Mouse (Mus musculus) T-helper 17 cell (primary cell): ENCODE measurements around the gene Gm6377.

Experiments
- in situ Hi-C, 2 experiments: fragments of 300-600 bp; cut with MboI, MseI; formaldehyde crosslinking; loops; 1 replicate in 1 of 2; 2 replicates in 1 of 2; pipeline ENCODE4 v1.15.1; 2025; ENCODE audit warnings: high pct_unique_total_duplicates in 2 of 2

Gm6377 gene

DNA sequence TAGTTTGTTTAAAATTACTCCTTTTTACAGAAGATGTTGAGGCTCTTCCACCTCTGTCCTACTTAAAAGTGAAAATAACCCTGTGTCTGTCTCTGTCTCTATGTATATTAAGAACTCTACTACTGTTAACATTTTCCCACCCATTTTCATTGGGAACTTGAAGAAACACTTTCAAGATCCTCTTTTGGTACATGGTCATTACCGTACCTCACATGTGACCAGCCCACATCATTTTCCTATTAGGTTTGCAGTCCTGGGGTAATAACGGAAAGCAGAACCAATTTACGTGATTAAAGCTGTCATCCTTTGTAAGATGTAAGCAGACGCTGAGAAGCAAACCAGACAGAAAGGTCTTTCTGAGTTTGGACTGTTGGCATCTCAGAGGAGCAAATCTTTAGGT is at the start of gene Gm6377:
Gene Gm6377 (plus strand): TSS at position 289 of the 400 bp plus-strand sequence.
- in situ Hi-C loops: no loop called here

DNA sequence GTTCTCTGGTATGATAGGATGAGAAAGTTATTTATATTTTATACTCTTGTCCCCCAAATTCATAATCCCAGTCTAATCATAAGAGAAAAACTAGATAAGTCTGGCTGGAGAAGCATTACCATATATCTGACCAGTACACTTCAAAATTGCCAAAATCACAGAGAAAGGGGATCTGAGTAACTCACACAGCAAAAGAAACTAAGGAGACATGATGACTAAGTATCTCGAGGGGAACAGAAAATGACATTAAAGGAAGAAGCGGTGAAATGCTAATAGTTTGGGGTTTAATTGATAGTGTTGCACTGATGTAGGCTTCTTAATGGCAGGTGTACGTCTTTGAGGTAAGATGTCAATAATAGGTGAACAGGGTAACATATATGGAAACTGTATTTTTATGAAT is 49.4 kb upstream of the Gm6377 start:
- in situ Hi-C loops: no loop called here

GRCm38 (mm10) chrX:109151228-109151627 is 45.3 kb upstream of the Gm6377 start:
- in situ Hi-C loops: no loop called here

- in situ Hi-C loops: no loop called here
Measured at GRCm38 (mm10) chrX:109160326-109160725, 36.2 kb upstream of the Gm6377 start.

GRCm38 (mm10) chrX:109160901-109161300 is 35.7 kb upstream of the Gm6377 start:
- in situ Hi-C loops: no loop called here

GRCm38 (mm10) chrX:109175038-109175437 is 21.5 kb upstream of the Gm6377 start:
- in situ Hi-C loops: no loop called here

- in situ Hi-C loops: no loop called here
Measured at GRCm38 (mm10) chrX:109175470-109175869, 21.1 kb upstream of the Gm6377 start.

DNA sequence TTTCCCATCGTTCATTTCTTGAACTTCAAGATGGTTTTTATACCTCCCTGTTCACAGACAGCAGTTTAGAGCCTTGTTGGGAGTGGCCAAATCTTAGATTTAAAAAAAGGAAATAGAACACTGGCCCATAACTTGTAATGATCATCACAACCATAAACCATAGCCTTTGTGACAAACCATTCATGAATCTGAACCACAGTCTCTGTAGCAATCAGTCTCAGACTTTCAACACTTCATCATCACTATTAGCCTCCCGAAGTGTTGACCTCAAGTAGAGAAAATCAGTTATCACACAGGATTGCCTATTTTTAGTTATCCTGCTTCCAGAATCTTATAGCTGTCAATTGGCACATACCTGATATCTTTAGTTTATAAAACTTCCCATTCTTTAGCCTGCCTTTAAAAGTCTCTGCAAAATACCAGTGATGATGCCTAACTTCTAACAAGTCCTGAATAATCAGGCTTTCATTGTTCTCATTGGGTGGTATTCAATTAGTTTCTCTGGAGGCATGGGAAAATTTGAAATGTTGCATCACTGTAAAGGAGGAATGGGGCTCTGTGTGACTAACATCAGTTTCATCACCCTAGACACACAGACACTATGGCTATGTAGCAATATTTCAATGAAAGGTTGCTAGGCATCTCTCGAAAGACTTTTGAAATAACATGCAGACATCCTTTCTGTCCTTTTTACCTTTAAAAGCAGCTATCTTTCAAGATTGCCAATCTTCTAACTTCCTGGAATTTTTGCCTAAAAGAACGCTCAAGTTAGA is 11.7 kb upstream of the Gm6377 start:
- in situ Hi-C loops: no loop called here

DNA sequence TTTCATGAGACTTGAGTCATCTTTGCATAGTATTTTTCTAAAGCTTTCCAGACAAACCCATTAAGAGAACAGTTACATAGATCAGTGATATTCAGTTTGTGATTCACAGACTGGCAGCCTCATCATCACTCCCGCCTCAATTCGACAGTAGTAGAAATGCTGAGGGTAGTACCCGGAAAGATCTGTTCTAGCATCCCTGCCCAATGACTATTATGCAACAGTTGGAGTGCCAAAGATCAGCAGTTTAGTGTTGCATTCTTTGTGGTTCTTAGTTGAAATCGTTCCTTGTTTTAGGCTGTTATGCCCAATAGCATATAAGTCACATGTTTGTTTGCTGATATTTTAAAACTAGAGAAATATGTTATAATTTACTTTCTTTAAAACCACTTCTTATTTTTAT is 6.9 kb upstream of the Gm6377 start:
- in situ Hi-C loops: no loop called here

DNA sequence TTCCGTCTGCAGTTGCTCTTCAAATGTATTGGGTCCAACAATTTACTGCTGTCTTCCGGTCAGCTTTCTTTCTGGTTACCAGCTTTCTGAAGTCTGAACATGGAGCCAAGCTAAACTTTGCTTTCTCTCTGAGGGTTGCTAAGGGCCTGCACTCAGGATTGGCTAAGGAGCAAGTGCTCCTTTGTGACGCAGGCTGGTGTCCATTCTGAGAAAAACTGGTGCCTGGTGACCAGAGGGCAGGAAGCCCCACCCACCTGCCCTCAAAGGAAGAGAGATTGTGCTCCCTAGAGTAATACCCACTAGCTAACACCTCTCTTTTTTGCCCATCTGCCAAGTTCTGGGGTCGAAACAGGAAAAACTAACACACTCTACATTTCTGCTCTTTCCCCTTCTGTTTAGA is 5.6 kb upstream of the Gm6377 start:
- in situ Hi-C loops: no loop called here

DNA sequence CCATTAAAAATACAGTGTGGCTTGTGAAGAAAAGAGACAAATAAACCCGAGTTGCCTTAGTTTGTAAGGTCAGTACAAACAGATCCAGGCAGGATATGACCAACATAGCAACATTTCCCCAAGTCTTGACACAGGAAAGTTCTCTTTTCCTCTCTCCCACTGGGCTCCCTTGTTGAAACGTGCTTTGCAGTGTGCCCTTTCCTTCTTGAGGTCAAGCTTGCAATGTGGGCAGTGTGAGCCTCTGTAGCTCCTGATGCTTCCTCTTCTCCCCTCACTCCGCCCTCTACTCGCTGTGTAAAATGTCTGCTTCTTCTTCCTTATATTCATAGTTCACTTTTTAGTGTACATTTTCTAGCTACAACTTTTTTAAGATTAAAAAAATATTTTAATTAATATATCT is 5.1 kb upstream of the Gm6377 start:
- in situ Hi-C loops: no loop called here

DNA sequence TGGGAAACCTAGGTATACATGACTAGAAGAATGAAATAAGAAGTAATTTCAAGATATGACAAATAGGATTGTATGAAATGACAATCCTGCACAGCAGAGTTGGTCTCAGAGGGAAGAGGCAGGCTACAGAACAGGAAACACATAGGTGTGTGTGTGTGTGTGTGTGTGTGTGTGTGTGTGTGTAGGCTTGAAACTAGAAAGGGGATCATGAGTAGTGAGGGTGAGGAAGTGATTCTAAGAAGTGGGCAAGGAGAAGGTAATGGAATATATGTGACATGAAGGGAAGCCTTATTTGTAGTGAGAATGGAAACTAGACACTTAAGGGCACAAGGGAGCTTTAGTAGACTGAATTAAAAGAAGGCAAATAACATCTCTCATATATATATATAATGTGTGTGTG is 11.3 kb downstream of the Gm6377 start:
- in situ Hi-C loops: no loop called here

DNA sequence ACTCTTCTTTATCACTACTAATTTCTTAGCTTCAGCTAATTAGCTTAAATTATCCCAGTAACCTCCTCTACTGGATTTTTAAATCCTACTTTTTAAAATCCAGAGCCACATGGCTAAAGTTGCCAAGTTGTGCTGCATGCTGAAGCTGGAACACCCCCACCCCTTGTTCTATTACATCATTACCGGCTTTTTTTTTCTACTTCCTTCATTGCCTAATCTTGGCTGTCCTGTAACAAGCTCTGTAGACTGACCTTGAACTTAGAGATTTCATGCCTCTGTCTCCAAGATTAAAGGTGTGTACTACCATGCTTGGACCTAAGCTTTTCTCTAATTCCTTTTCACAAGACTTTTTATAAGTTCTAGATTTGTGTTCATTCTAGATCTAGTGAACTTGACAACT is 32.2 kb downstream of the Gm6377 start:
- in situ Hi-C loops: no loop called here

DNA sequence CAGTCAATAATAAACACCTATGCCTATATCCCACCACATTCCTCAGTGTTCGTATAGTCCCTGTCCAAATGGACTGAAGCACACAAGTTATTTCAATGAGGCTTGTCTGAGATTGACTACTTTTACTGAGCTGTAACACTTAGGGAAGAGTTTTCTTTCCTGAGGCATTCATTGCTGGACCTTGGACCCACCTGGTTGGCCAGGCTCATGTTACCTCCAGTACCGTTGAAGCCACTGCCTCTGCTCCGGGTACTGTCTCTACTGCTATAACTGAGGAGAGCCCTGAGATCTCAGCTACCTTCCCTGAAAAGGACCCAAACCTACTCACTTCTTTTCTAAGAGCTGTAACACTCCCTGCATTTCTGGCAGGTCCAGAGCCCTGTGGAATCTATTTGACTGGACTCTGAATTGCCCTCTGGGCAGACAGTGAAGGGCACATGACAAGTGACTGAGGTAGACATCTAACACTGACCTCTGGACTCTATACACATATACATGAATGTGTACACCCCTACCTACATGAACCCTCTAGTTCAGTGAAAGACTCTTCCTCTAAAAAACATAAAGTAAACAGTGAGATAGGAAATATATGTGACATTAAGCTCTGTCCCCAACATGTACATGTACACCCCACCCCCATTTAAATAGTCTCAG is 39.0 kb downstream of the Gm6377 start:
- in situ Hi-C loops: no loop called here

DNA sequence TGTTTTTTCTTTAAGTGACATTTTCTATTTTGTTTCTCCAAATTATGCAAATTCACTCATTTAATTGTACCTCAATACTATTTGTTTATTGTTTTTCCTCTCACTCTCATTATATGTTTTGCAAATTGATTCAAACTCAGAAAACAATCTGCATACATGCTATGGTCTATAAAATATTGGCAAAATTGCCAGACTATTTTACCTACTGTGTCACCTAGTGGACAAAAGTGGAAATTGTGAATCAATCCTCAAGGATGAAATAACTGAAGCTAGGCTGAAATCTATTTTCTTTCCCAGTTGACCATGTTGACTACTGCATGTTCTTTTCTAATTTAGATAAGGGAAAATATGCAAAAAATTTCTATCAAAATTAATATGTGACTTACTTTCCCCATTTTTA is 41.6 kb downstream of the Gm6377 start:
- in situ Hi-C loops: no loop called here
